Mouse (Mus musculus): ENCODE data around the gene Aspscr1.
"Not testable (repeated sequence)": the region's sequence is repeated elsewhere in the genome, so short reads cannot be mapped to it uniquely, and the experiment has no call there.

The Aspscr1 gene

DNA sequence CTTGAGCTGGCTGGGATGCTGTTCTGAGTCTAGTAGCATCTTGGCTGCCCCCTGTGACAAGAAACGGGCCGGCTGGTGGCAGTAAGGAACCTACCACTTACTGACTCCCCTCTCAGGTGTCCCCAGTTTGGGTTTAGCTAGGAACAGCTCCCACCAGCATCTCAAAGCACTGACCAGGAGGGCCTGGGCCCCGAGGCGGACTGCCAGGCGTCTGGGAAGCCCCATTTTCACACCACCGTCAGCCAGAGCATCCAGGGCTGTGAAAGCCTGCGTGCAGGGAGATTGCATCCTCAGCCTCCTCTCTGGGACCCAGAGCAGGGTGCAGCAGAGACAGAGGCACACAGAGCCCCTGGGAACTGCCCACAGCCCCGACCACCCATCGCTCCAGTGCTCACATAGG, 31.5 kb upstream of the Aspscr1 start:
- in situ Hi-C loops (cut with MboI, MseI), result no loop called here

DNA sequence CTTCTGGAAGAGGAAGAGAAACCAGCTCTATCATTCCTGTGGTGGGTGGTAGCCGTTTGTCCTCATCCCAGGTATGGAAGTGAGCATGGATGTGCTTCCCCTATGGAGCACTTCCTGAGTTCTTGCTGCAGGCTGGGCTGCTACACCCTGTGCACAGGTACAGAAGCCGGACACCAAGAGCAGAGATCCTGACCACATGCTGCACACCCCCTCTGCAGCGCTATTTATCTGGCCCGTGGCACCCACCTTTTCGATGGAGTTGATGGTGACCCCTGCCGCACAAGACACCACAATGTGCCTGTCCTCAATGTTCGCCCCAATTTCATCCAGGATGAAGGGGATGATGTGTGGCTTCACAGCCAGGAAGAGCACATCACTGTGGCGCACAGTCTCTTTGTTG, 30.9 kb upstream of the Aspscr1 start:
- in situ Hi-C loops (cut with MboI, MseI), result no loop called here

DNA sequence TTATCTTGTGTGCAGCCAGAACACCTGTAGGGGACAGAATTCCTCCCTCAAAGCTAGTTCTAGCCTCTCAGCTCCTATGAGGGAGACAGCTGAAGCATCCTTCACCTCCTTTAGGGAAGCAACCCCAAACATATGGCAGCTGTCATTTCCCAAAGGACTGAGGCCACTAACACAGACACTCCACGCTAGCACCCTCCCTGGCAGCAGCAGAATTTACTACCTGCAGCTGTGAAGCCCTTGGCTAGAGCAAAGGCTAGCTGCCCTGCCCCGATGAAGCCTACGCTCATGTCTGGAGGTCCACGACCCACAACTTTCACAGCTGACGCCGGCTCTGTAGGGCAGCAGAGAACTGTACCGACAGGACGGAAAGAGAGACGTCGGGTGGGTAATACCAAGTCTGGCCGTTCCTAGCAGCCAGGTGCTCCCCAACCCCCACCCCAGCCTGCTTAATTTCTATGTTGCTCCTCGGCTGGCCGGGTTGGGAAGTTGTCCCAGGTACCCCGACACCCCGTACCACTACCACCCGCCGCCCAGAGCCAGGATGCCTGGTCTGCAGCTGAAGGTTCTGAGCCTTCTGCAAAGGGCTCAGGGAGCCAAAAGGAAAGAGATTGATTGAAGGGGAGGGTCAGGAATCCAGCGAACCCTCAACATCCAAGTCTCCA, 29.7 kb upstream of the Aspscr1 start:
- in situ Hi-C loops (cut with MboI, MseI), result no loop called here

DNA sequence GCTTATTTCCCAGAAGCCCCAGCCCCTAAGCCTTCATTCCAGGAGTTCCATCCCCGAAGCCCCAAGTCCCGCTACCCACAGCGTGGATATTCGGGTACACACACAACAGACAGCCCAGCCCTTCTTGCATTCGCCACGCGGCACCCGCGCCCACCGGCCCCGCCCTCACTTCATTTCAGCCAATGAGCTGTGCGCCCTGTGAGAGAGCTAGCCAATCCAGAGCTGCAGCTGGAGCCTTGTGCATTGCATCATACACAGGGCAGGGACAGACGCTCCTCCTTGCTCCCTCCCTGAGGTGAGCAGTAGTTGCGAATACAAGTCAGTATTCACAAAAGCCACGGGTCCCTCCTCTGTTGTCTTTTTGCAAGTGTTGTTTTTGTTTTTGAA, 29.2 kb upstream of the Aspscr1 start, which contains the start of gene Pycr1:
Pycr1 (minus strand) TSS at position 169 of the 387 bp plus-strand sequence.
- in situ Hi-C loops (cut with MboI, MseI), result no loop called here

DNA sequence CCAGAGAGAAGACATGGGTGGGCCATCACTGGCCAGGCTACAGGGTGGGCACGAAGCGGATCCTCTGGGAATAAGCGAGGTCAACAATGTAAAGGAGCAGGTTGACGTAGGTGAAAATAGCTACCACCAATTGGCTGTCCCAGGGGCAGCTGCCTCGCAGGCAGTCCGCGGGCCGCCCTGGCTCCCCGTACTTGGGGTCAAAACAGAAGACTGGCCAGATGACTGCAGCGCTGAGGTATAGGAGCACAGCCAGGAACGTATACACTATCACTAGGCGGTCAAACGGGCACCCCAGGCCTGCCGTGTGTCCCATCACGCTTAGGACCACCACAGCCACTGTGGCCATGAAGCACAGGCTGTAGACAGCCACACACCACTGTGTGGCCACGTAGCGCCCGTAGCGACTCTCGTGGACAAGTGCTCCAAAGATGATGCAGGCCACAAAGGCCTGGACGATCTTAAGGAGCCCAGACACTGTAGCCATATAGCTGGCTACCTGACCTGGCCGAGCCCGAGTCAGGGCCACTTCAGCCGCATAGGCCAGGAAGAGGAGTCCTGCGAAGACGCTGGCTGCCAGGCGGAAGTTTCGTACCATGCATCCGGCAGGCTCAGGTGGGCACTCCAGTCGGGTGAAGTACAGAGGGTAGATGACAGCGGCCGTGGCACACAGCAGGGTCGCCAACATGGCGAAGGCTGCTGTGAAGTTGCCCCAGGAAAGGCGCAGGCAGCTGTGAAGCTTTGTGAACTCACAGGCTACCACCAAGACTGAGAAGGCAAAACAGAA, 25.5 kb upstream of the Aspscr1 start:
- in situ Hi-C loops (cut with MboI, MseI), result no loop called here

DNA sequence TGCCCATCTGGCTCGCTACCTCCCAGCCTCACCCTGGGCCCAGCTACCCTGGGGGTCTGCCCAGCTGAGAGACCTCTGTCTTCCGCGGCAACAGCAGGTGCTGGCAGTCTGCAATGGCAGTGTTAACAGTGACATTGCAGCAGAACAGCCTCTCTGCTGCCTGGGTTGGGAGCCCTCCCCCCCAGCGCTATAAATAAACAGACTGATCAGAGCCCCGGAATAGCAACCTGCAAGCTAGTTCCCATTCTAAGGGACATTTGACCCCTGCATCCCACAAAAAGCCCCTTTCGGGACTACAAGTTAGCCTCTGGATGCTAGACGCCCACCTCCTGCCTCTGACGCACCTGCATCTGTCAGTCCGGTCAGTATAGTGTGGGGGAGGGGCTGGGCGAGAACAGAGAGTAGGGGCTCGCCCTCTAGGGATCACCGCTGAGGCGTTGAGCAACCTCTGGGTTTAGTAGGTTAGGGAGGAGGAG, 24.7 kb upstream of the Aspscr1 start, which contains the start of gene Myadml2:
Myadml2 (minus strand) TSS at position 158 of the 476 bp plus-strand sequence.
- in situ Hi-C loops (cut with MboI, MseI), result no loop called here

DNA sequence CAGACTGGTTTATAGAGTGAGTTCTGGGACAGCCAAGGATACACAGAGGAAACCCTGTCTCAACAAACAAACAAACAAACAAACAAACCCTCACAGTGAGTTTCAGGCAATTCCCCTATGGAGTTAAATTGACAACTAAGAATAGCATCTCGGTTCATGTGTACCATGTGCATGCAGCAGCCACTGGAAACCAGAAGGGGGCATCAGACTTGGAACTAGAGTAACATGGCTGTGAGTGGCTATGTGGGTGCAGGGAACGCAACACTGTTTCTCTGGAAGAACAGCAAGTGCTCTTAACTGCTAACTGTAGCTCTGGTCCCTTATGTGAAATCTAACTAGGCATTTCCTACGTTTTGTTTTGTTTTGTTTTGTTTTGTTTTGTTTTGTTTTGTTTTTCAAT, 20.9 kb upstream of the Aspscr1 start:
- in situ Hi-C loops (cut with MboI, MseI), result no loop called here

DNA sequence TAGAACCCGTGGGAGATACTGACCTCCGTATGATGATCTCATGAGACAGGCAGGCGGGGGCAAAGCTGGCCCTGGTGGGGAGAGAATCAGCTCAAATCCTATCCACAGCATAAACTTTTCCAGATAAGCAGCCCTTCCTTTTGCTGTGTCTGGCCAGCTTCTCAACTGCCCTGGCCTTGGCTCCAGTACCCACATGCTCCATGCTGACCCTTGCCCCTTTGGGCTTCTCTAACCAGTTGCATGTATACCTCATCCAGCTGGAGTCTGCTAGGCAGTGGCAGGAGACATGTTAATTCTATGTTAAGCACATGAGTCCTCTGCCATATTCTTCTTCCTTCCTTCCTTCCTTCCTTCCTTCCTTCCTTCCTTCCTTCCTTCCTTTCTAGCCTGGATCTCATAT, 18.0 kb upstream of the Aspscr1 start:
- in situ Hi-C loops (cut with MboI, MseI), result no loop called here

DNA sequence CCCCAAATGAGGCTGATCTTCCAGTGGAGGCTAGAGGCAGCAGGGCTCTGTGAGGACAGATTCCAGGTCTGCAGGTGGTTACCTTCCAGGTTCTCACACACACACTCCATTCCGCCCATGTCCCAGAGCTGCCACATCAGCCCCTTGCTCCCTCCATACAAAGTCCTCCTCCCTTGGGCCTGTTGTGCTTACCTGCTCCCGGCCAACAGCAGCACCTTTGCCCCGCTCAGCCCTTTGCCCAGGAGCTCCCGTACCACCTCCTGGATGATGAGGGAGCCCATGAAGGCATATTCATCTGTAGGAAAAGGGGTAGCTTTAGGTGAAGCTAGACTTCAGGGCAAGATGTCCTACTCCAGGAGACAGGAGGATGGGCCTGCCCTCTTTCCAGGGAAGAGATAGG, 15.5 kb upstream of the Aspscr1 start:
- in situ Hi-C loops (cut with MboI, MseI), result no loop called here

DNA sequence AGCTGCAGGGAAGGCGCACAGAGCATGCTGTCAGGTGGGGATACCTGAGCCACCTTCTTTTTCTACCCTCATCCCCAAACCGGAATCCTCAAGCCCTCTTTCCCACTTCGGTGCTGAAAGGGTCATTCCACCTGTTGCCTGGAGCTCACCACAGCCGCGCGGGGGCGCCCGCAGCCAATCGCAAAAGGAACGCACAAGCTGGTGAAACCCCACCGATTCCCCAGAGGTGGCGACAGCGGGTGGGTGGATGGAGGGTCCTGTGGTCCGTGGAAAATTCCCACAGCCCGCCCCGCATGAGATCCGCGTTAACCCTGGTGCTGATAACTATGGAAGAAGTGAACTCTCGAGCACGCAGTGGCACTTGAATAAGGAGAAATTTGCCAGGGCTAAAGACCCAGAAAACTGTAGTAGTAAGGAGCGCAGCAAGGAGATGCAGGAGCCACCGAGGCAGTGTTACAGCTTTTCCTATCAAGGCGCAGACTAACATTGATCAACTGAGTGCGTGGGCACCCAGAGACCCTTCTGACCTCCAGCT, 13.8 kb upstream of the Aspscr1 start:
- in situ Hi-C loops (cut with MboI, MseI), result no loop called here

DNA sequence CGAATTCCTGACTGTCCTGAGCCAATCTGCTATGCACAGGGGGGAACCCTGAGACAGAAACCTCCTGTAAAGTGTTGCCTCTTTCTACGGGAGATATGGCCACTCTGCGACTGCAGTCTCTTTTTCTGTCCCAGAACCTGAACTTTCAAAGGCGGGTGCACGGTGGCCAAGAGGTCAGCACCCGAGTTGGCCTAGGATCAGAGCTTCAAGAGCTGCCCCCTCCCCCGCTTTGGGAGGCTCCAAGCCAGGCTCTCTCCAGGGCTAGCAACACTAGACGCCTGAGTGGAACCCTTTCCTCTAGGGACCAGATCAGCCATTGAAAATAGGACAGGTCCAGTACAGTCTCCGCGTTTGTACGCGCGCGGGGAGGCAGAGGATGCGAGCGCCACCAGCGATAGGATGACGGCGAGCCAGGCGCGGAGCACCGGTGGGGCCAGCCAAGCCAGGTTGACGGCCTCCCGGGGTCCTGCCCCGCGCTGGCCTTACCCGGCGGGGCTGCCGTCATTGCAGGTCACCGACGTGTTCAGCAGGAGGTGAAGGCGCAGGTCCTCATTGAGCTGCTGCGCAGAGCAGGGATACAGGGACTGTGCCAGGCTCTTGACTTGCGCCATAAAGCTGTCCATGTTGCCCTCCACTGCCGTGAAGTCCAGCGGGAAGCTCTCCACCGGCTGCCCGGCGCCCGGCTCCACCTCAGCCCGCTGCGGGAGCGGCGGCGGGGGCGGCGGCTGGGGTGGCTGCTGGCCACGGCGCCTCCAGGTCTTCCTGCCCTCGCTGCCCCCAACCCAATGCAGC, 13.1 kb upstream of the Aspscr1 start:
- in situ Hi-C loops (cut with MboI, MseI), result no loop called here

DNA sequence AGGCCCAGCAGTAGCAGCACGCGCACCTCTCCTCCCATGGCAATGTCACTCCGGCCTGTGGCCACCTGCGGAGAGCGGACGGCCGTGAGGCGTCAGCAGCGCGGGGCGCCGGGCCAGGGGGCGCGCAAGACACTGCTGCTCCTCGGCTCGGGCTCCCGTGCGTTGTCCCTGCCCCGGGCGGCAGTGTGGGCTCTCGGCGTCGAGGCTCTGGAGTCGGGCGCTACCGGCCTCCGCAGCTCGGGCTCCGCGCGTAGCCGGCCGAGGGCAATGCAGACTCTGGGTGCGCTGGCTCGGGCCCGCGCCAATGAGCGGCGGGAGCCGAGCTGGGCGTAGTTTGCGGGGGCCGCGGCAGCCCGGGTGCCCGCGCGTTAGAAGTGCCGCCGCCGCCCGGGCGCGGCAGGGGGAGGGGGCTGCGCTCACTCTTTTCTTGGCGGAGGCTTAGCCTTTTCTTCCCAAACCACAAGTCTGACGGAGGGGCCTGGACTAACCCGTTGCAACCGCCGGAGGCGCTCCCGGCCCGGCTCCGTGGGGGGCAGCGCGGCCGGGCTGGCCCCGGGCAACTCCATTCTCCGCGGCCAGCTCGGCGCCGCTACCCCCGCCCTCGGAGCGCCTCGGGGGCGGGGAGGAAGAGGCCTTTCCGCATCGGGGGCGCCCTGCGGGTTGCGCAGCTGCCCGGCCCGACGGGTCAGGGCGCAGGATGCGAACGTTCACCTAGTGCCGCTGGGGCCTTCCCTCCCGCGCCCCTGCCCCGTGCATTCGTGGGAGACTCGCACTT, 12.3 kb upstream of the Aspscr1 start:
- in situ Hi-C loops (cut with MboI, MseI), result no loop called here

DNA sequence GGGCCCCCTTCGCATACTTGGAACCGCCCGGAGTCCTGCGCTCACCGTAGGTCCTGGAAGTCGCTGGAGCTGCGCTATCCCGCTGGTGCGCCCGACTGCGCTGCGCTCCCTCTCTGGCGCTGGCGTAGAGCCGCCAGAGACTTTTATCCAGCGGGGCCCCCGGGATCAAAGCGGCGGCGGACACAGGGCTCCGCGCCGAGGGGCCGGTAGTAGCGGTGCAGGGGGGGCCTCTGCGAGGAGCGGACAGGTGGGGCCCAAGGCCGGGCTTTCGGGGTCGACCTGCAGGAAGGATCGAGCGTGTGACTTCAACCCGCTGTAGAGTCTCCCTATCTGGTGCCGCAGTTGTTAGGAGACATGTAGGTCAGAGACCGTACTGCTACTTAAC, 11.7 kb upstream of the Aspscr1 start, which contains the start of gene Notum:
Notum (minus strand) TSS at position 100 of the 385 bp plus-strand sequence.
- in situ Hi-C loops (cut with MboI, MseI), result no loop called here

DNA sequence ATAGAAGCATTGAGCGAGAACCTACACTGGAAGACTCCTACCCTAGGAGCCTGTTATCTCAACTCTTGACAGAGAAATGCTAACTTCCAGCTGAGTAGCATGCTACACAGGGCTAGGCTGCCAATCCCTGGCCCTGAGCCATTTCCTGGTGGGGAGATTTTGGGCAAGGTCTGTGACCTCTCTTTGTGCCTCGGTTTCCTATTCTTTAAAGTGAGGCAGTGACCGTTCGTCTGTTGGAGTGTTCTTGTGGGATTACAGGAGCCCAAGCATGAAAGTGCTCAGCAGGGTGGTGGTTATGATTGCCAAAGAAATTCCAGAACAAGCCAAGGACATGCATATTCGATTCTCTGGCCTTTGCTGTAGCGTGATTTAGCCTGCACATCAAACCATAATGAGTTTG, 10.0 kb upstream of the Aspscr1 start:
- in situ Hi-C loops (cut with MboI, MseI), result no loop called here

DNA sequence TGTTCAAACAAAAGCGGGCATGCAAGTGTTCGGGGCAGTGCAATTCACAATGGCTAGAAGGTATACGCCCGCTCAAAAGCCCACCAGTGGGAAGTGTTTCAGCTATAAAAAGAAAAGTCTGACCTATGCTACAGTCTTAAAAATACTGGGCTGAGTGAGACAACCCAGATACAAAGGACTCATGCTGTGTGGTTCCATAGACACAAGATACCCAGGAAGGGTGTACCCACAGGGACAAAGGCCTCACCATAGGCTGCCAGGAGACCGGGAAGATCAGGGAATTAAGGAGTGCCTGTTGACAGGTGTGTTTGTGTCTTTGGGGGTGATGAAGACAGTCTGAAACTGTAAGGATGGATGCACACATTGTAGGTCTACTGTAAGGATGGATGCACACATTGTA, 9.1 kb upstream of the Aspscr1 start:
- in situ Hi-C loops (cut with MboI, MseI), result no loop called here

DNA sequence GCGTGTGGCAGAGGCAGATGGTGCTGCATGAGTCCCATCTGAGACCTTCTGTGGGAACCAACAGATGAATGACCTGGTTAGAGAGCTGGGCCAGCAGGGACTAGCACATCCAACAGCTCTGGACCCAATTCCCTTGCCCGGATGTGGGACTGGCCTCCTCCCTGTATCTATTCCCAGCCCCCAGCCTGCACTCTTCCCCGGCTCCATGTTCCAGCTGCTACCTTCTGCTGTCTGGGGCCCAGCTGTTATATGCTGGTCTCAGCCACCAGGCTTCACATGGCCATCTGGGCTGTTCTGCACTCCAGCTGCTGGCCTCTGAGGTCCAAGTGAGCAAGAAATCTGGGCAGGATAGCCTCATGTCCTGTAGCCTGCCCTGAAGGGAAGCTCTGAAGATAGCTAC, 7.4 kb upstream of the Aspscr1 start:
- in situ Hi-C loops (cut with MboI, MseI), result no loop called here

DNA sequence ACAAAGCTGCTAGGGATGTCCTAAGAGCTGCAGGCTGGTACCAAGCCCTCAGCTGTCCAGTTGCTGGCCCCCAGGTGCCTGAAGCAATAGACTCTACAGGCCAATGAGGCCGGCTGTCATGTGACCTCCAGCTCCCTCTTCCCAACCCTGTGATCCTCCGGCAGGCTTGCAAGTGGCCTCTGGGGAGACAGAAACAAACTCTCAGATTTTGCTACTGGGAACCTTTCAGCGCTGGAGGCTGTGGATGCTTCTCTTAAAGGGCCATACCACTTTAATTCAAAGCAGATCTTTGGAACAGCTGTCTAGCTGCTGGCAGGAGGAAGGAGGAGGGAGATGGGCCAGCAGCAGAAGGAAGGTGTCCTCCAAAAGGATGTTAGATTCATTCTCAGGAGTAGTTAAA, 6.2 kb upstream of the Aspscr1 start:
- in situ Hi-C loops (cut with MboI, MseI), result no loop called here

DNA sequence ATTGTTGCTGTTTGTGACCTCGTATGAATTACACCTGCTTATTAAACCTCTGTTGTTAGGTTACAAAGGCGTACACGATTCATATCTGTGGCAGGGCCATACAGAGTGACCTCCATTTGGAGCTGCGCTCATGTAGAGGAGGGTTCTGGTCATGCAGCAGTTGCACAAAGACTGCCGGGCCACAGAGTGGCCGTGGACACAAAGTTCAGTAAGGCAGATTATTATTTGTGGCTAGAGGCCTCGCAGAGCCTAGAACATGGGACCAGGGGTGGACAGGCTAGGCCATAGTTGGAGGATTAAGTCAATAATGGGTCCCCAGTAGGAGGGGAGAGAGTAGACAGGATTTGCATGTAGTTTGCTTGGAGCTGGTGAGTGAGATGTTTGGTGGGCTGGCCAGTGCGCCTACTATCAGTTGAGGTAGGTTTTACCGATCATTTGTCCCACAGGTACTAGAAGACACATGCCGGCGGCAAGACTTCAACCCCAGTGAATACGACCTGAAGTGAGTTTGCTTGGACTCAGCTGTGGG, 885 bp downstream of the Aspscr1 start:
- in situ Hi-C loops (cut with MboI, MseI), result no loop called here

DNA sequence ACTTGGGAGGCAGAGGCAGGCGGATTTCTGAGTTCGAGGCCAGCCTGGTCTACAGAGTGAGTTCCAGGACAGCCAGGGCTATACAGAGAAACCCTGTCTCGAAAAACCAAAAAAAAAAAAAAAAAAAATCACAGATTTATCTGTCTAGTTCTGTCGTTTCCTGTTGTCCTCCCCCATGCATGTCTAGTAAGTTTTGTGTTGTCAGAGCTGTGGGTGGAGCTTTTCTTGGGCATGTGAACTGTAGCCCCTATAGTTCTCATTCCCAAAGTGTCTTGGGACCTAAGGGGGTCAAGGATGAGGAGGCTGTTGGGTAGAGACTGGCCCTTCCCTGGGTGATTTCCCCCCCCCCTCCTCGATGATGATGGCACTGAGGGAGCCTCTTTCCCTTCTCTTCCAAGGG, 3.1 kb downstream of the Aspscr1 start:
- in situ Hi-C loops (cut with MboI, MseI), result not testable (repeated sequence)

DNA sequence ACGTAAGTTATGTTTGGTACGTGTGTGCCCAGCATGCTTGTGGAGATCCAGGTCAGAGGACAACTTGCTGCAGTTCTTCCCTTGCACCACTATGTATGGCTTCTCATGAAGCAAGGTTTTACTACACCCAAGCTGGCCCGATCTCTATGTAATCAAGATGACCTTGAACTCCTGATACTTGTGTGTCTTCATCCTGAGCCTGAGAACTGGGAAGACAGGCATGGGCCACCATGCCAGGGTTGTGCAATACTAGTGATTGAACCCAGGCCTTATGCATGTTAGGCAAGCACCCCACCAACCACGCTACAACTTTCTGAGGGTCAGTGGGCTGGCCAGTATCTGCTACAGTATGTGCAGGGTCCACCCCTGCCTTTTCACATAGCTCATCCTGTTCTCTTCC, 4.2 kb downstream of the Aspscr1 start:
- in situ Hi-C loops (cut with MboI, MseI), result no loop called here

DNA sequence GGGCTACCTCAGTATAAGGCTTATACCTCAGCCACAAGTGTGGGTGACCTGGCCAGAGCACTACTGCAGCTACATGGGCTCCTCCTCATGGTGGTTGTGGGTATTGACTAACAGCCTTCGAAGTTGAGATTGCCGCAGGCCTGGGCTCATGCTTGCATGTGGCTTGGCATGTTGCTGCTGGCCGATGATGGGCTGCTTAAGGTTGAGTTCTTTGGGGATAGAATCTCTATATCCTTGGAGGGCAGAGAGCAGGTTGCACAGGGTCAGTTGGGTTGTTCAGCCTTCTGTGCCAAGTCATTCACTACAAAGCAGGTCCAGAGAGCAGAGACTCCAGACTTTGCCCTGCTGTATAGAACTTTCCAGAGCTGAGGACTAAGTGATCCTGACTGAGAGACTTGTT, 7.1 kb downstream of the Aspscr1 start:
- in situ Hi-C loops (cut with MboI, MseI), result no loop called here

Measured in T-helper 2 cell (primary cell).